Mouse (Mus musculus) v-Abl transformed pro-B cells (cell line): ENCODE measurements around the gene Ahdc1.

Source experiments
- in situ Hi-C, 2 experiments: fragments of 400-800 bp; cut with MboI; formaldehyde crosslinking; loops; one replicate each; pipeline ENCODE4 v1.15.1; 2025; ENCODE audit not compliant: unreplicated experiment in 2 of 2

Ahdc1 gene

DNA sequence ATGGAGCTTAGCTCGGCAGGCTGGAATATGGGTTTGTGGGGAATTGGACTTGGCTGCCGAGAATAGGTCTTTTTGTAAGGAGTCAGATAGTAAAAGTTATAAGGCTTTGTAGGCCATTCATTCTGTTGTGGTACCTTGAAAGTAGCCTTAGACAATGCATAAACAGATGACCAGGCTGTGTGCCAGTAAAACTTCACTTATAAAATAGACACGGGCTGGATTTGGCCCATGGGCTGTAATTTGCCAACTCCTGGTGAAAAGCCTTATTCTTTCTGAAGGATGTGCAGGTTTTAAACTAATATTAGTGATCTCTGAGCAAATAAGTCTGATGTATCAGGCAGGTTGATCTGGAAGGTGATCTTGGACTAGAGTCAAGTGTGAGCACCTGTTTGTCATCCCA lies 24.9 kb downstream of the Ahdc1 start:
- in situ Hi-C loops = no loop called here

DNA sequence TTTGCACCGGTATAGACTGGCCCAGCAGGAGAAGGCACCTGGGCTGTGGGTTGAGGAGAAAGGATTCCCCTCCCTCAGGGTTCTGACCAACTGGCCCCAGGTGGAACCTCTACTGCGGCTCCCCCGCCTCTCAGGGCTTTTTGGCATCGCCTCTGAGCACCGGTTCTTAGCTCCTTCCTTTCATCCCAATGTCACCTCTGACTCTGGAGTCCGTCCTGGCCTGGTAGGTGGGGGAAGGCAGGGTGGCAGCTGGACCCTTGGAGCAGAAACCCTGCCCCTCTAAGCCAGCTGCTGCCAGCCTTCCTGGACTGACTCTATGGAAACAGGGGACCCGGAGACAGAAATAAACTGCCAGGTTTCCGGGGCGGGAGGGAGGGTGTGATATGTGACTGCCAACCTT lies 26.2 kb downstream of the Ahdc1 start:
- in situ Hi-C loops = no loop called here

DNA sequence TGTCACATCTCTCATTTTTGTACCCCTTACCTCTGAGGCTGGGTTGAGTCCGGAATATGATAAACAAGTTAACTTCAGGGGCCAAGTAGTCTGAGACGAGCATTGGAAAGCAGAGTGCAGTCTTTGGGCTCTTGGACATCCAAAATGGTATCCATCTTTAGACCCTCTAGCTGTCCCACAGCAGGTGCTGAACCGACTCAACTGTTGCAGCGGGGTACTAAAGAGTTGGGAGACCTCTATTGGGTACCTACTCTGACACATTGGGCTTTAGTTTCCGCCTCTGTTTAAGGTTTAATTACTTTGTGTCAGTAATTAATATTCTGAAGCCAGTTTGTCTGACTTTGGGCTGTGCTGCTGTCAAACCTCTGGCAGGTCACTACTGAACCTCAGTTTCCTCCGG lies 26.7 kb downstream of the Ahdc1 start:
- in situ Hi-C loops = no loop called here

DNA sequence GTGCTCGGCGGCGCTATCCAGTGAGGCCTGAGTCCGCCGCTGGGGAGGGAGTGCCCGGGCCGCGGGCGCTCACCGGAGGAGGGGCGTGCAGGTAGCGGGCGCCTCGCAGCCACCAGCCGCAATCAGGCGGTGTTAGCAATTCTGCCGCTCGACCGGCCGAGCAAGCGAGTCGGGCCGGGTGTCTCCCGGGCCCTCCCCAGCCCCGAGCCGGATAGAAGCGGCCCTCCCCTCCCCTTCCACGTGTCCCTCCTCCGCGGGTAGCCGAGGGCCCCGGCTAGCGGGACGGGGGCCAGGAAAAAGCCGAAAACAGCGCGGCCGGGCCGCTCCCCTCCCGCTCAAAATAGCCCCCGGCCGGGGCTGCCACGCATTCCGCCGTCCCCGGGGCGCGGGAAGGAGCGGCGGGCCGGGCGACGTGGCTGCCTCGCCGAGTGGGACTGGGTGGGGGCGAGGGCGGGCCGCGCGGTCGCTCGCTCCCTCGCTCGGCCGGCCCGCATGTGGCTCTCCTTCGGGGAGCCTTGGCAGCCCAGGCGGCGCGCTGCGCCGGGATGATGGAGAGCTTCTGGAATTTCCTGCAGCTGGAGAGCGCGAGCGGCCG lies 27.6 kb downstream of the Ahdc1 start:
- in situ Hi-C loops = no loop called here

DNA sequence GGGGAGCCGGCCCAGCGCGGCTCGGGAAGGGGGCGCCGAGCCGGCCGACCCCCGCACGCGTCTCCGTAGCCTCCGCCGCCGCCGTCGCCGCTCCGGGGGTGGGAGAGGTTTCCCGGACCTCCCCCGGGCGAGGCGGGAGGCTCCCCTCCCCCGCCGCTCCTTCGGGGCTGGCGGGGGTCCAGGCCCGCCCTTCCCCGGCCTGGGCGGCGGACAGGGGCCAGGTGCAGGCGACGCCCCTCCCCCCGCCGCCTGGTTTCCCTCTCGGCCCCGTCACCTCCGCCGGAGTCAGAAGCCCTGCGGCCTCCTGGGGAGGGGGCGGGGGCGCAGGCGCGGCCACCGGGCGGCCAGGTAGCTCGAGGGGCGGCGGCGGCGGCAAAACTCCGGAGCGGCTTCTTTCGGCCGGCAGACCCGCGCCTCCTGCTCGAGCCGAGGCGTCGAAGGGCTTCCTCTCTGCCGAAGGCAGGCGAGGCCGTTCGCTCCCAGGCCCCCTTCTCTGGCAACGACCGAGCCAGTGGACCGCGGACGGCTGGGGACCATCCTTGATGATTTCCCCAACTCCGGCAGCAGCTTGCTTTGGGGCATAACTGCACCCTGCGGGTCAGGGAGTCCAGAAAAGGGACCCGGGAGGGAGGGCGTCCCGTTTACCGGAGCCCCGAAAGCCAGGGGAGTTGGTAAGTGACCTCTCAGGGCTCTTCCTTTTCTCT lies 28.2 kb downstream of the Ahdc1 start:
- in situ Hi-C loops = no loop called here

DNA sequence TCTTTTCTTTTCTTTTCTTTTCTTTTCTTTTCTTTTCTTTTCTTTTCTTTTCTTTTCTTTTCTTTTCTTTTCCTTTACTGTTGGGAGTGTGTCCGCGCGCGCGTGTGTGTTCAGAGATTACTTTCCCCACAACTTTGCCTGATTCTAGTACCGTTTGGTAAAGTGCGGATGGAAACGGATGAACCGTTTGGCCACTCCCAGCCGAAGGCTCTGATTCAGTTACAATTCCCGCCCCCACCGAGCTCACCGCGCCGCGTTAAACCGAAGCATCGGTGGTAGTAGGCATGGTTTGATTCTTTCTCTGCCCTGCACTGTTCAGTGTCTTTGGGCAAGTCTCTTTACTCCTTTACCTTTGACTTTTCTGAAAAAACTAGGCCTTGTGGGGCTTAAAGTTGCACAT lies 28.8 kb downstream of the Ahdc1 start:
- in situ Hi-C loops = no loop called here

DNA sequence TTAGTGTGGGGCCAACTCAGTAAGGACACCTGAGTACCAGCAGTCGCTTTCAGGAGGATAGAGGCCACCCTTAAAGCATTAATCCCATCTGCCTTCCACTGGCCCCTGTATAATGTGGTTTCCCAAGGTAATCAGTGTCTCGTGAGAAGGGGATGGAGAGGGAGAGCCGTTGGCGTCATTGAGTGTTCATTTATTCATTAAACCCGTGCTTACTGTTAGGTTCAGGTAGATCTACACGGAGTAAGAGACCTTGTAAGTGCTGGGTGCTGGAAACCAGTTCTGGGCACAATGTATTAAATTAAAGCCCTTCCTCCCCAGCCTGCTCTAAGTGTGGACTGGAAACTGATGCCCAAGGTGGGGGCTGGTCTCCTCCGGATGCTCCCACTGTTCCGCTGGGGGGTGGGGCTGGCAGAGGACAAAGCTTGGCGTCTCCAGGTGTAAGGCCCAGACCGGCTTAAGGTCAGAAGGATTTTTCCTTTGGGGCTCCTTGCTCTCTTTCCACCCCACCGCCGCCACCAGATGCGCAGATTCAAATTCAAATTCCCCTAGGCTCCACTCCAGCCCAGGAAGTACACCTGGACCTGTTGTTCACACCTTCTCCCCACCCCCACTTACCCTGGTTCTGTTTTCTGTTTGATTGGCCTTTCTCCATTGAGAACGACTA lies 29.3 kb downstream of the Ahdc1 start:
- in situ Hi-C loops = no loop called here

DNA sequence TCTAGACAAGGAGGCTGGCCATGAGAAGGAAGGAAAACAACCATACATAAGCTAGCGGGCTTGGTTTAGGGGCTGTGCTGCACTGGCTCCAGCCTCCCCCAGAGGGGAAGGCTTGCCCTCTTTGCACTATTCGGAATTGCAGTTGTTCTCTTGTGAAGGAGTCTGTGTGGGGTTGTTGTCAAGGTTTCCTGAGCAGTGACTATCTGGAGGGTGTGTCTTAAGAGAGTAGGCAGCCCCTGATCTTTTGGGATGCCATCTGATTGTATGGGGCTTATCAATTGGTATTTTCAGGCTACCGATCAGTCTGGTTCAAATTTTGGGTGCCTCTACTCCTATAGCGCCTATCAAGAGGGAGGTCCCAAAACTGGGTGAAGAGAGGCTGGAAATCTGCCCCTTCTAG lies 31.2 kb downstream of the Ahdc1 start:
- in situ Hi-C loops = no loop called here

DNA sequence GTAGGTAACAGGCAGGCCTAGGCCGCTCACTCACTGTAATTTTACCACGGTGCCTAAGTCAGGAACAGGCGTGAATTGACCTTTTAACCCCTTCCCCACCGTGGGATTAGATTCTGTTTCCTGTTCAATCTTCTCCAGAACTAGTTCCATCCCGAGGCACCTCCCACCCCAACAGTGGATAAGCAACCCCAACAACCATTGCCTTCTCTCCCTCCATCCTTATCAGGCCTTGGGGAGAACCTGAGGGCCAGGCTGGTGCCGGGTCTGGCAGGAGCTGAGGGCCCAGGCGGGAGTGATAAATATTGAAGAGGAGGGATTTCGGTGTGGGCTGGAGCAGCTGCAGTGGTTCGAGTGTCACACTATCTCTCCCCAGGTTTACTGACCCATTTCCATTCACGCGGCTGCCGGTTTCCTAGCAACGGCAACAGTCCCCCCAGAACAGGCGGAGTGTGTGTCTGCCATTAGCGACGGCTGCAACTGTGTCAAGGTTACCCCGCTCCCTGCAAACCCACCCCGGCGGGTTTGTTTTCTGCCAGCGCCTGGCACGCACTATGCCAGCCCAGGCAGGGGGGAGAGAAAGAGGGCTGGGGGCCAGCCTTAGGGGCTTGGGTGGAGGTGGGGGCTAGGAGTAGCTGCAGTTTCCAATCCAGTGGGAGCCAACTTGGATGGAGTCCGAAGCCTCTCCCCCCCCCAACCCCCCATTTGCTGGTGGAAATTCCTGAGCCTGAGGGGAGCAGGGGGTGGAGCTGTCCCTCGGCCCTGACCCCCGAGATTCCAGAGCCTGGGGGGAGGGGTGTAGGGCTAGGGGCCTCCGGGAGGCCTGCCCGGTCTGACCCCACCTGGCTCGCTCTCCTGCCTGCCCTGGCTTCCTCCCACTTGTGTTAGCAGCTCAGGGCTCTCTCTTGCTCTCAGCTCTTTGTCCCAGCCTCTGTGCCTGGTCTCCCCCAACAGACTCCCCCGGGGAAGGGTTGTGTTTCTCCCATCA lies 31.9 kb downstream of the Ahdc1 start:
- in situ Hi-C loops = no loop called here

DNA sequence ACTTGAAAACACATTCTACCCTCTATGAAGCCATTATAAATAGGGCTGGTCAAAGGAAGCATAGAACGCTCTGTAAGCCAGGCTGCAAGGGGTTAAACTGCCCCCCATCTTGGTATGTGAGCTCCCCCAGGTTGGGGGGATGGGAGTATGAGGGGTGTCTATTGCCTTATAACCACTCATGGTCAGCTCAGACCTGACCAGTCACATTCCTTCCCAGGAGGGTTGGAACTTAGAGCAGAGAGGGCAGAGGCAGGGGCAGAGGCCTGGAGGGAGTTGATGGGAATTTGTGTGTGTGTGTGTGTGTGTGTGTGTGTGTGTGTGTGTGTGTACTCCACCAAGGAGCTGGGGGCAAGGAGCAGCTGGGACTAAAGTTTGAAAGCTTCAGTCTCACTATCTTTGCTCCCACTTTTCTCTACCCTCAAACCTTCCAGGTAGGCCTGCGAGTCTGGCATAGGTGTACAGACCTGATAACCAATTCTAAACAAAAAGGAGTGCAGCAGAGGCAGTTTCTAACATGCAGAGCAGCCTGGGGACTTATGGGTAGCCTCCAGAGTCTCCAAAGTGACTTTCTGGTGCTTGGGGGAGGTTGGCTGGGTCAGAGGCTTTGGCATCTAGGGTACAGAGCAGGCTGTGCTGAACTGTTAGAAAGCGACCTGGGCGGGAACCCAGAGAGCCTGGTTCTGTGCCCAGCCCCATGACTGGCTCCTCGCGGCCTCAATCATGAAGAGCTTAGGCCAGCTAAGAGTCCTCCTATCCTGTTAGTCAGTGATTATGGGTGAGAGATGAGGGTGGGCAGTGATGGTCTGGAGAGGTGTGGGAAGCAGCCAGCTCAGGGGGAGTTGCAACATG lies 33.0 kb downstream of the Ahdc1 start:
- in situ Hi-C loops = no loop called here

DNA sequence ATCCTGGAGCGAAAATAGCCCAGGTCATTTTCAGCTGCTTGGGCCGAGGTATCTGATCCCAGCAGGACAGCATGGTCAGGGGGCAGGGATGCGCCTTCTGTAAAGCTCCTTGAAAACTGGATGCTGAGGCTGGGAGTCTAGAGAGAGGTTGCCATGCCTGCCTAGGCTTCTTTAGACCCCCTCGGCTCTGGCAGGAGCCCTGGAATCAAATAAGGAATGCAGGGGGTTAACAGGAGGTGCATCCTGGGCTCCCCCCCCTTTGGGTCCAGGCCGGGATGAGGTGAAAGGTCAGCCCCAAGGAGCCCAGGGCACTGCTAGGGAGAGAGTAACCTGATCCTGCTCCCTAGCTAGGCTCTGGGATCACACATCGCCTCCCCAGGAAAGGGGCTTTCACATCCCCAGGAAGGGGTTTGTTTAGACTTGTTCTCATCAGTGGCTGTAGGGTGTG lies 33.6 kb downstream of the Ahdc1 start:
- in situ Hi-C loops = no loop called here

DNA sequence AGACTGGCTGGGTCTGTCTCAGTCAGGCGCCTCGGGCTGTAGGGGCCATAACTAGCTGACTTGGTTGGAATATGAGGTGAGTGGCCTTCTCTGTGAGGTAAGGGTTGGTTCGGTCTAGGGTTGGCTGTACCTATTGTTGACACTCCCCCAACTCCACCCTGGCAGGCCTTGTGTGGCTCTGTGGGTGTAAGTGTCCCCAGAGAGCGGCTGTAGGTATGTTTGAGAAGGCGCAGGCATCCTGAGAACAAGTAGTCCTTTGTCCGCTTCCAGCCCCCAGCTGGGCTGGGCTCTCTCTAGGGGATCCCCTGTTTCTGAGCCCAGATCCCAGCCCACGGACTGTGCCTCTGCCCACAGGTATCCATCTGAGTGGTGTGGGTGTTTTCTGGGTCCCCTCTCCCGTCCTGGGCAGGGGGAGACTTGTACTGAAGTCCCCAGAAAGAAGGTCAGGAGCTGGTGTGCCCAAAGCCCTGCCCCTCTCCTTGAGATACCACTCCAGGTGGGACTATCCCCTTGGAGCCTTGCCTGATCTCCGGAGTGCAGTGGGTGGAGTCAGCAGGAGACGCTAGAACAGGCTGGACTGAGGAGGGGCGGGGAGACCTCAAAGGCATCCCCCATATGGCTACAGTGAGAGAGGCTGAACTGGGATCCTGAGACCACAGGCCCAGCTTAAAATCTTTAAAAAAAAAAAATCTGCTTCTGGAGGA lies 34.9 kb downstream of the Ahdc1 start:
- in situ Hi-C loops = no loop called here

DNA sequence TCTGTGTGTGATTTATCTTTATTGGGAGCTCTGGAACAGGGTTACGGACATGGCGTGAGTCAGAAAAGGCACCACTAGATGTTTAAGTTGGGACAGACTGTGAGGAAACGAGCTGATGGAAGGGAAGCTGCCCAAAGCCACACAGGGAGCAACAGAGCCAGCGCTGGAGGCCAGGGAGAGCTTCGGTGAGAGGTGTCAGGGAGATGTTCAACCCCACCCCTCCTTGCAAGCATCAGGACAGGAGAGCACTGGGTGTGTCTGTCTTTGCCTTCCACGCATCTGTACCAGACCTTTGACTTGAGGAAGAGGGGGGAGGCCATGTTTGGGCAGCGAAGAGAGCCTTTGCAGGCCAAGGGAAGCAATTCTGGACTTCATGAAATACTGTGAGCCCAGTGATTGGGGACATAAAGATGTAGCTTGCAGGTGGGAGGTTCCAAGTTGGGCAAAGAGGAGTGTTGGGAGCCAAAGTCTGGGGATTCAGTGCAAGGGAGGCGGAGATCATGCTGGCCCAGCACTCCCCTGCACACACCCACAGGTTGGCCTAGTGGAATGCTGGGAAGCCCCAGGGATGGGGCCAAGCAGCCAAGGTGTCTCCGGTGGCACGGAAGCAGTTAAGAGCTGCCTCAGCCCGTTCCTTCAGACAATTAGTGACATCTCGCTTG lies 35.8 kb downstream of the Ahdc1 start:
- in situ Hi-C loops = no loop called here

DNA sequence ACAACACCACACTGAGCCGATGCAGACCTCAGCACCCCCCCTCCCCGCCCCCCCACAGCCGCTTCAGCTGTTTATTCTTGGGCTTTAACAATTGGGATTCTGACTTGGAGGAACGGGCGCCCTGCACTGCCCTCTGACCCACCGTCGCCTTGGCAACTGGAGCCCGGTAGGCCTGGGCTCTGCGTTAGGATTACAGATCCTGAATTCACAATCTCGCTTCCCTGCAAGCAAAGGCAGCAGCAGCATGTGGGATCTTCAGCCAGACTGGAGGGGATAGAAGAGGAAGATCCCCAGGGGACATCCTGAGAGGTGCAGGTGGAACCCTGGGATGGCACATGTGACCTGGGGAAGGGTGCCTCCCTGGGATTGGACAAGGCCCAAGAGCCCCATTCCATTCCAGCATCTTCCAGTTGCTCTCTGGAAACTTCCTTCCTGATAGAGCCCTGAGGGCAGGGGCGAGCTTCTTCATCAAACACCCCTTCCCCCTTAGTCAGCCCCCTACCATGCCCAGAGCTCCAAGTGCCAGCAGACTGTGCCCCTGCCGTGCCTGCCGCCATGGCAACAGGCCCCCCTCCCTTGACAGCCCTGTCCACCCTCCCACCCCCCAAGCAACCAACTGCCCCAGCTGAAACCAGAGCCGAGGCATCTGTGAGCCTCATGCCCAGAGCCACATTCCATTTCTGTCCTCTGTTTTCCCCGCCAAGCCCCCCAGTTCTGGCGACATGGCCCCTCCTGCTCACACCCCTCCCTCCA lies 36.5 kb downstream of the Ahdc1 start:
- in situ Hi-C loops = no loop called here

DNA sequence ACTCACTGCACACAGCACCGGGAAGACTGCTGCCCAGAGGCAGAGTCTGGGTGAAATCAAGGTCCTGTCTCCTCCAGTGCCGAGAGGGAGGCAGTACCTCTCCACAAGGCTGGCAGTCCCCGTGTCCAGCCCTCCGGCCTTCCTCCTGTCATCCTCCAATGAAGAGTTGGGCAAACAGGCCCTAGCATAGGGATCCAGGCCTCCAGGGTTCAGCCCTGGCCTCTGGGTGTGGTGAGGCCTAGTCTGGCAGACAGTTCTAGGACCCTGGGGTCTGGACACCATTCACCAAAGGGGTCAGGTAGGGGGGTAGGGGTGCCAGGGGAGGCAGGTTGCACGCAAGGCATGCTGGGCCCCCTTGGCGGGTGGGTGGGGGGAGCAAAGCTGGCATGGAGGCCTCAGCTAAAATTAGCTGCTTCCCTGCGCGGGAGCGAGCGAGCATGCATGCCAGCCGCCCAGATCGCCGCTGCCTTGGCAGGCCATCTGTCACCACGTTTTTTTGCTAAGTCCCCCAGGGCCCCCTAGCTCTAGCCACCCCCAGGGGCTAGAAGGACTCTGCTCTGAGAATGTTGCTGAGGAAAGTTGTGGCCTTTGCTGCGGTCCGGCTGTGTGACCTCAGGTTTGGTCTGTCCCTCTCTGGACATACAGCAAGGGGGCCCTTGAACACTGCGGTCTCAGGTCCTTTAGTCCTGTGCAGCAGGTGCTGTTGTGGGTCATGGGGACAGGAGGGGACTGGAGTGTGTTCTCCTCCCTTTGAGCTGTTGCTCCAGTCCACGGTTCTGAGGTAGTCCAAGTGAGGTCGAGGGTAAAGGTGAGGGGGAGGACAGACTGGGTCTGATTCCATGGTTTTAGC lies 38.2 kb downstream of the Ahdc1 start:
- in situ Hi-C loops = no loop called here

DNA sequence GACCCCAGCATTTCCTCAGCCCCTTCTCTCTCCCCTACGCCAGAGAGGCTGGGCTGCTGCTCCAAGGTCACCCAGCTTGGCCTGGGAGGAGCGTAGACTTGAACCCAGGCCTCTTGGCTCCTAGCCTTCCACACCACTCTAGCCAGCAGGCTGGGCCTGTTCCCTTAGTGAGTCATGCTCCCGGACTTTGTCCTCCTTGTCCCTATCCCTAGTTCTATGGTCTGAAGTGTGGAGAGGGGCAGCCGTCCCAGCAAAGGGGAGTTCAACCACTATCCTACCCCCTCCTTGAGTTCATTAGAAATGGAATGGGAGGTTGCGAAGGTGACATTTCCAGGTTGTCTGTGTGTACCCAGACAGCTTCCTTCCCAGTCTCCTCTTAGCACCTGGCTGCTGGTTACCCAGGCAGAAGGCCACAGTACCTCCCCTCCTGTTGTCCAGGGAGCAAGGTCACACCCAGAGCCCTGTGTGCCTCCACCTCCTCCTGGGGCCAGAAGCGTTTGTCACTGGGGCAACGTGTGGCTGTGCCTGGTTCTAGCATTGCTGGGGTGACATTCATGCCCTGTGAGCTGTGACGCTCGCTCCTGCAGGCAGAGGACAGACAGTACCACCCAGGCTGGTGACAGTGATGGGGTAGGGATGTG lies 39.3 kb downstream of the Ahdc1 start:
- in situ Hi-C loops = no loop called here
